Mouse (Mus musculus) retina, postnatal 7 days (tissue): ENCODE results near the gene Erbb4.
A peak's percentile ranks its signal among the peaks of the same experiment; 100 is the strongest.

Source experiments
- DNase-seq: peaks from one replicate; pipeline ENCODE4 v3.0.0-alpha.2; 2012; ENCODE audit warnings: low read depth, low spot score

Erbb4 gene

GRCm38 (mm10) chr1:68517820-68518219 is 590.0 kb downstream of the Erbb4 start:
- DNase-seq = no peak

GRCm38 (mm10) chr1:68503873-68504272 is 604.0 kb downstream of the Erbb4 start:
- DNase-seq = no peak

GRCm38 (mm10) chr1:68501561-68501960 is 606.3 kb downstream of the Erbb4 start:
- no peak for DNase-seq

- no peak for DNase-seq
Observed at GRCm38 (mm10) chr1:68466390-68466960, 641.4 kb downstream of the Erbb4 start.

- DNase-seq = no peak
Observed at GRCm38 (mm10) chr1:68451274-68451673, 656.6 kb downstream of the Erbb4 start.

- DNase-seq = no peak
Observed at GRCm38 (mm10) chr1:68424336-68424983, 683.4 kb downstream of the Erbb4 start.

- DNase-seq = no peak
Observed at GRCm38 (mm10) chr1:68401204-68401603, 706.7 kb downstream of the Erbb4 start.

- no peak for DNase-seq
Observed at GRCm38 (mm10) chr1:68371531-68371930, 736.3 kb downstream of the Erbb4 start.

GRCm38 (mm10) chr1:68333714-68334113 is 774.1 kb downstream of the Erbb4 start:
- no peak for DNase-seq

- no peak for DNase-seq
Observed at GRCm38 (mm10) chr1:68305813-68306212, 802.0 kb downstream of the Erbb4 start.

- no peak for DNase-seq
Observed at GRCm38 (mm10) chr1:68284443-68284842, 823.4 kb downstream of the Erbb4 start.

- no peak for DNase-seq
Observed at GRCm38 (mm10) chr1:68275819-68276218, 832.0 kb downstream of the Erbb4 start.

GRCm38 (mm10) chr1:68178580-68178979 is 929.3 kb downstream of the Erbb4 start:
- DNase-seq = no peak

- no peak for DNase-seq
Observed at GRCm38 (mm10) chr1:68155253-68155652, 952.6 kb downstream of the Erbb4 start.

GRCm38 (mm10) chr1:68150572-68150971 is 957.3 kb downstream of the Erbb4 start:
- no peak for DNase-seq

- peak; percentile 3 for DNase-seq
Observed at GRCm38 (mm10) chr1:68142562-68143350, 965.1 kb downstream of the Erbb4 start.

GRCm38 (mm10) chr1:68134943-68135342 is 972.9 kb downstream of the Erbb4 start:
- no peak for DNase-seq

GRCm38 (mm10) chr1:68134450-68134849 is 973.4 kb downstream of the Erbb4 start:
- no peak for DNase-seq

- no peak for DNase-seq
Observed at GRCm38 (mm10) chr1:68123541-68123940, 984.3 kb downstream of the Erbb4 start.

- no peak for DNase-seq
Observed at GRCm38 (mm10) chr1:68120364-68120763, 987.5 kb downstream of the Erbb4 start.

GRCm38 (mm10) chr1:68115721-68116120 is 992.1 kb downstream of the Erbb4 start:
- no peak for DNase-seq

- DNase-seq = peak; percentile 14
Observed at GRCm38 (mm10) chr1:68106543-68106860, 1001.4 kb downstream of the Erbb4 start.
